Mouse (Mus musculus): ENCODE results near the gene Spryd3. TPM values are rescaled to one million over a fixed set of nuclear protein-coding genes. Genes with fewer than 3 reads are reported as not detected.
A peak's percentile ranks its signal among the peaks of the same experiment; 100 is the strongest.

Gene Spryd3
- total RNA-seq, 2 experiments from 2014 or later = 4.9 to 7.7 TPM

- DNase-seq (ENCODE audit: low spot score) = peak; percentile 99
Measured at GRCm38 (mm10) chr15:102073559-102074069, 62.4 kb downstream of the Spryd3 start, which contains the start of gene Eif4b. Eif4b (plus strand) TSS chr15:102073773.

- no peak for DNase-seq (ENCODE audit: low spot score)
Measured at GRCm38 (mm10) chr15:102072963-102073558, 63.0 kb downstream of the Spryd3 start.

GRCm38 (mm10) chr15:102070476-102071467 lies 65.3 kb downstream of the Spryd3 start:
- no peak for DNase-seq (ENCODE audit: low spot score)

Other genes with a start within 250 kb of the Spryd3 start
- gene Krt76, start 243.3 kb downstream of the Spryd3 start, total RNA-seq (2021) = not detected
- not detected for gene Krt4, start 211.5 kb downstream of the Spryd3 start, total RNA-seq (2021)
- under 1 TPM in 1 of 2 experiments, not detected in 1; 0.28 TPM for gene Krt79, start 195.9 kb downstream of the Spryd3 start, total RNA-seq (2021)
- not detected for gene Krt78, start 181.9 kb downstream of the Spryd3 start, total RNA-seq (2021)
- under 1 TPM; 0.16 to 0.21 TPM for gene Krt8, start 131.8 kb downstream of the Spryd3 start, total RNA-seq (2021)
- gene Krt18, start 108.1 kb downstream of the Spryd3 start, total RNA-seq (2021) = 1 to 10 TPM in 1 of 2 experiments, under 1 TPM in 1; 0.48 to 1.1 TPM
- gene Eif4b, start 62.5 kb downstream of the Spryd3 start, total RNA-seq (2021) = 100 to 1,000 TPM; 224 to 227 TPM
- 10 to 100 TPM; 31.3 to 31.6 TPM for gene Tns2, start 35.8 kb downstream of the Spryd3 start, total RNA-seq (2021)
- gene Igfbp6, start 8.1 kb upstream of the Spryd3 start, total RNA-seq (2021) = 10 to 100 TPM; 32.2 to 50.3 TPM
- under 1 TPM in 1 of 2 experiments, not detected in 1; 0.09 TPM for gene Soat2, start 14.3 kb upstream of the Spryd3 start, total RNA-seq (2021)
- 10 to 100 TPM; 24.0 to 29.0 TPM for gene Zfp740, start 67.0 kb upstream of the Spryd3 start, total RNA-seq (2021)
- gene Csad, start 68.5 kb upstream of the Spryd3 start, total RNA-seq (2021) = 1 to 10 TPM; 5.9 to 7.8 TPM
- gene Itgb7, start 95.7 kb upstream of the Spryd3 start, total RNA-seq (2021) = 1 to 10 TPM; 1.1 to 1.2 TPM
- gene Rarg, start 121.3 kb upstream of the Spryd3 start, total RNA-seq (2021) = 10 to 100 TPM in 1 of 2 experiments, 1 to 10 TPM in 1; 5.9 to 11.6 TPM
- gene Gm9918, start 134.3 kb upstream of the Spryd3 start, total RNA-seq (2021) = not detected
- 10 to 100 TPM; 15.7 to 16.4 TPM for gene Mfsd5, start 143.2 kb upstream of the Spryd3 start, total RNA-seq (2021)
- gene Espl1, start 160.0 kb upstream of the Spryd3 start, total RNA-seq (2021) = under 1 TPM; 0.21 to 0.36 TPM
- 100 to 1,000 TPM; 264 to 302 TPM for gene Pfdn5, start 189.9 kb upstream of the Spryd3 start, total RNA-seq (2021)
- gene Myg1, start 195.5 kb upstream of the Spryd3 start, total RNA-seq (2021) = 10 to 100 TPM; 12.9 to 20.2 TPM
- gene Aaas, start 214.5 kb upstream of the Spryd3 start, total RNA-seq (2021) = 10 to 100 TPM in 1 of 2 experiments, 1 to 10 TPM in 1; 6.6 to 11.4 TPM
- not detected for gene Sp7, start 230.9 kb upstream of the Spryd3 start, total RNA-seq (2021)

Data from gastrocnemius, adult 18-20 months (tissue).